Mouse (Mus musculus) testis, adult 2 months (tissue): ENCODE measurements around the gene Gmps. TPM values are rescaled to one million over a fixed set of nuclear protein-coding genes. Genes with fewer than 3 reads are reported as not detected.
A peak's percentile ranks its signal among the peaks of the same experiment; 100 is the strongest.

Experiments
- H3K27ac ChIP-seq: fragments of 200-500 bp; 2 replicates; pipeline ENCODE4 v1.5.1; 2012; ENCODE audit warnings: low read depth, low read length; ENCODE audit not compliant: control insufficient read depth, insufficient read depth
- H3K27me3 ChIP-seq: fragments of 200-500 bp; 2 replicates; pipeline ENCODE4 v1.6.1; 2012; ENCODE audit warnings: mild to moderate bottlenecking, low read length, moderate library complexity; ENCODE audit not compliant: control insufficient read depth, insufficient read depth
- H3K36me3 ChIP-seq: fragments of 200-500 bp; 2 replicates; pipeline ENCODE4 v1.6.1; 2012; ENCODE audit warnings: mild to moderate bottlenecking, low read length; ENCODE audit not compliant: control insufficient read depth, insufficient read depth
- H3K4me1 ChIP-seq: fragments of 200-500 bp; 2 replicates; pipeline ENCODE4 v1.6.1; 2012; ENCODE audit warnings: low read length; ENCODE audit not compliant: control insufficient read depth, insufficient read depth
- H3K4me3 ChIP-seq: fragments of 200-500 bp; 2 replicates; pipeline ENCODE4 v1.5.1; 2012; ENCODE audit warnings: low read depth, mild to moderate bottlenecking, low read length, moderate library complexity, mixed read lengths; ENCODE audit not compliant: control insufficient read depth
- CTCF ChIP-seq: fragments of 200-500 bp; IDR thresholded peaks from 2 replicates; pipeline ENCODE4 v1.5.1; 2012; ENCODE audit warnings: low read depth, mild to moderate bottlenecking, inconsistent platforms, low read length, moderate library complexity; ENCODE audit not compliant: control insufficient read depth, insufficient read depth, insufficient replicate concordance
- POLR2A ChIP-seq: fragments of 200-500 bp; IDR thresholded peaks from 2 replicates; pipeline ENCODE4 v1.6.1; 2012; ENCODE audit warnings: low read depth, mild to moderate bottlenecking, inconsistent platforms, low read length, moderate library complexity; ENCODE audit not compliant: control insufficient read depth
- polyA plus RNA-seq: library from polyadenylated mRNA; depleted of rRNA; stranded (reverse); fragments of >200 nt; gene quantifications from 2 replicates; pipeline ENCODE4 v1.2.3, GENCODE M21; 2012

The Gmps gene
- polyA plus RNA-seq, 1 experiment = 21.5 TPM

- peak; percentile 72 for TF ChIP-seq POLR2A
- TF ChIP-seq CTCF = peak; percentile 17; the same call in 1 of the 2 replicates
Measured at GRCm38 (mm10) chr3:63964100-63964921, 11.6 kb upstream of the Gmps start, which contains the start of gene Slc33a1. Gene Slc33a1 (minus strand): TSS chr3:63964768.

DNA sequence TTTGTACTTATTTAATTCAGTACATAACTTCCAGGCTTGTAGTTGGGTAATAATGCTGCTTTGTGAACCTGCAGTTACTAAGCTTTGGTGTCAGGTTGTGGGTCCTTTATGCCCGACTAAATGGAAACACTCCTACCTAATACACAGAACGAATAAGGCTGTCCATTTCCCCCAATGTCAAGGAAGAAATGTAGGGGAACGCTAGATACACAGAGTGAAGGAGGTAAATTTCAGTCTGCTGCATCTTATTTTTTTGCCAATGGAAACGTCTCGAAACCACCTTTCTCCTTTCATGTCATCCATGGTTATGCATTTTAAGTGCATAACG is 11.0 kb upstream of the Gmps start:
- H3K4me1 ChIP-seq = no peaks in the 10 kb centered on the region; the same call in 1 of the 2 replicates
- no peaks in the 10 kb centered on the region for H3K27me3 ChIP-seq
- no peaks in the 10 kb centered on the region for H3K36me3 ChIP-seq
- H3K27ac ChIP-seq = peak overlapping the region; percentile 91
- TF ChIP-seq POLR2A (no peak), CTCF (no peak)
- H3K4me3 ChIP-seq = peak overlapping the region; percentile 98

More at GRCm38 (mm10) chr3:63964100-63964921, 11.6 kb upstream of the Gmps start, which contains the start of gene Slc33a1:
- H3K4me3 ChIP-seq = peak within 1 kb of the TSS; percentile 98
- no peaks in the 10 kb centered on the region; the same call in 1 of the 2 replicates for H3K4me1 ChIP-seq
- no peaks in the 10 kb centered on the region for H3K36me3 ChIP-seq
- H3K27me3 ChIP-seq = no peaks in the 10 kb centered on the region
- H3K27ac ChIP-seq = peak within 1 kb of the TSS; percentile 91

DNA sequence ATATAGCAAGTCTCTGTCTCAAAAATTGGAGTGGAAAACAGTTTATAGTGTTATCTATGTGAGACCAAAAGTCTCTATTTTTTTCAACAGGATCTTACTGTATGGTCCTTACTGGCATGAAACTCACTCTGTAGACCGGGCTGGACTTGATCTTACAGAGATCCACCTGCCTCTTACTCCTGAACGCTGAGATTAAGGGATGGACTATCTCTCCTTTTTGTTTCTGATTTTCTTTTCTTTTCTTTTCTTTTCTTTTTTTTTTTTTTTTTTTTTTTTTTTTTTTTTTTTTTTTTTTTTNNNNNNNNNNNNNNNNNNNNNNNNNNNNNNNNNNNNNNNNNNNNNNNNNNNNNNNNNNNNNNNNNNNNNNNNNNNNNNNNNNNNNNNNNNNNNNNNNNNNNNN is 10.0 kb upstream of the Gmps start:
- TF ChIP-seq CTCF = no peak
- no peak for TF ChIP-seq POLR2A
- H3K27me3 ChIP-seq = no peaks in the 10 kb centered on the region

DNA sequence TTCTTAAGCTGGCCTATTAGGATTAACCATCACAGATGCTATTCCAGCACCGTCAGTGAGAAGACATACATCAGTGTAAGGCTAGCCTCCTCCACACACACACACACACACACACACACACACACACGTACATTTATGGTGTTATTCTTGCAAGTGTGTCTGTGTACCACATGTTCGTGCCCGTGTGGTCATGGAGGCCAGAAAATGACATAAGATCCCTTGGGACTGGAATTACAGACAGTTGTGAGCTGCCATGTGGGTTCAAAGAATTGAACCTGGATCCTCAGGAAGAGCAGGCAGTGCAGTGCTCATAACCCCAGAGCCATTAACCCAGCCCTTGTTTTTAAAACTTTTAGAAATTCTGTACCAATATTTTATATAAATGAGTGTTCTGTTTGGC is 2.0 kb downstream of the Gmps start:
- H3K27ac ChIP-seq = no peak overlapping the region
- H3K4me3 ChIP-seq = peak overlapping the region; percentile 17; the same call in 1 of the 2 replicates
- peaks cover 3% of the 10 kb centered on the region; the same call in 1 of the 2 replicates for H3K36me3 ChIP-seq
- TF ChIP-seq POLR2A (no peak), CTCF (no peak)
- no peaks in the 10 kb centered on the region for H3K27me3 ChIP-seq
- peaks cover 2% of the 10 kb centered on the region for H3K4me1 ChIP-seq

More for the DNA sequence above, 10.0 kb upstream of the Gmps start:
- no peak overlapping the region for H3K27ac ChIP-seq
- no peak overlapping the region for H3K4me3 ChIP-seq
- no peaks in the 10 kb centered on the region; the same call in 1 of the 2 replicates for H3K4me1 ChIP-seq
- no peaks in the 10 kb centered on the region for H3K36me3 ChIP-seq

DNA sequence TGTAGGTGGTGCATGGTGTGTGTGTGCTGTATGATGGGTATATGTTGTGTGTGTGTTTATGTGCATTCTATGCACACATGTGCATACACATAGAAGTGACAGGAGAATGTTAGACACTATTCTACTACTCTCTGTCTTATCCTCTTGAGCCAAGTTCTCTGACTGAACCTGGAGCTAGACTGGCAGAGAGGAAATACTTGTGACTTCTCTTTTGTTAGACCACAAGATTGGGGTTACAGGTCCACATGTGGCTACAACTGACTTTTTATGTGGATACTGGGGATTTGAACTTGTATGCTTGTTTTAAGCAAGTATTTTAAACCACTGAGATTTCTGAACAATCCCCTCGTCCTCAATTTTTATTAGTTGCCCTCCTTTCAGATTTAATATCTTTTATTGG is 10.8 kb downstream of the Gmps start:
- Histone ChIP-seq H3K36me3 (peaks cover 2% of the 10 kb centered on the region; the same call in 1 of the 2 replicates), H3K27me3 (no peaks in the 10 kb centered on the region)
- TF ChIP-seq POLR2A (no peak), CTCF (no peak)

DNA sequence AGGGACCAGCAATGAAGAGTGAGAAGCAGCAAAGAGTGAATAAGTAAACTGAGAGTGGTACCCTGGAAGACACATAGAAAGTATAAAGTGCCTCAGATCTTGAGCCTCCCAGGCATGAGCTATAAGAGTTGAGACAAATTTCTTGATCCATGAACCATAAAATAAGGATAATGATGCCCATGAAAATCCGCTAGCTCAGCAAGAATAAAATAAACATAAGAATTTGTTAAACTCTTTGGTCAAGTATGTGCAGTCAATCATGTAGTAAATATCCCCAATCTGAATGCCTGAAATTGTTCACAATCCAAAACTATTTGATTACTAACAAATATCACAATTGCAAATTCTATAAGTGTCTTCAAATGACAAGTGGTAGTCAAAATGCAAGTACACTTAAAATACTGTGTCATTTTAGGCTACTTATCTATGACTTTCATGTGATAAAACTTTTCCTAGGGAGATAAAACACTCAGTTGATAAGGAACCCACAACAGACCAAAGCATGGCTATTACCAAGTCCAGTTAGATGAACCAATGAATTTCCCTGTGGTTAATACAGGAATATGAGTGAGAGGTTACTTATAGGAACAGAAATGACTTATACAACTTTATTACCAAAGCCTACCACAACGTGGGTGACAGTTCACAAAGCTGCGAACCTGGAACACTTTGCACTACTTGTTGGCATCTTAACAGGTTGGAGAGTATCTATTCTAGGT is 13.0 kb downstream of the Gmps start:
- H3K27ac ChIP-seq = no peak overlapping the region
- H3K4me3 ChIP-seq = no peak overlapping the region
- H3K27me3 ChIP-seq = no peaks in the 10 kb centered on the region
- H3K36me3 ChIP-seq = peaks cover 4% of the 10 kb centered on the region; the same call in 1 of the 2 replicates
- TF ChIP-seq CTCF (no peak), POLR2A (no peak)
- H3K4me1 ChIP-seq = no peaks in the 10 kb centered on the region

More for the DNA sequence above, 10.8 kb downstream of the Gmps start:
- no peak overlapping the region for H3K4me3 ChIP-seq
- H3K27ac ChIP-seq = no peak overlapping the region
- H3K4me1 ChIP-seq = no peaks in the 10 kb centered on the region

GRCm38 (mm10) chr3:64021436-64021835 is 45.5 kb downstream of the Gmps start:
- no peaks in the 10 kb centered on the region for H3K36me3 ChIP-seq
- TF ChIP-seq CTCF = no peak
- no peak for TF ChIP-seq POLR2A
- H3K27ac ChIP-seq = no peak overlapping the region
- no peaks in the 10 kb centered on the region for H3K4me1 ChIP-seq
- H3K4me3 ChIP-seq = no peak overlapping the region
- no peaks in the 10 kb centered on the region for H3K27me3 ChIP-seq

- TF ChIP-seq POLR2A (no peak), CTCF (no peak)
- no peaks in the 10 kb centered on the region for H3K36me3 ChIP-seq
Measured at GRCm38 (mm10) chr3:64021867-64022266, 46.0 kb downstream of the Gmps start.

More at GRCm38 (mm10) chr3:64021867-64022266, 46.0 kb downstream of the Gmps start:
- H3K4me3 ChIP-seq = no peak overlapping the region
- no peaks in the 10 kb centered on the region for H3K4me1 ChIP-seq
- H3K27me3 ChIP-seq = no peaks in the 10 kb centered on the region
- H3K27ac ChIP-seq = no peak overlapping the region
